Mouse (Mus musculus) adrenal gland, postnatal 14 days (tissue): ENCODE measurements around the gene Lrrc4. TPM values are rescaled to one million over a fixed set of nuclear protein-coding genes. Genes with fewer than 3 reads are reported as not detected.

Source experiments
- DNase-seq: peaks from one replicate; pipeline ENCODE4 v3.0.0; 2021; ENCODE audit warnings: mixed read lengths
- total RNA-seq: library from RNA; stranded (reverse); gene quantifications from 2 replicates; pipeline ENCODE4 v1.2.3, GENCODE M21; 2021

The Lrrc4 gene
- total RNA-seq, 1 experiment from 2014 or later, result 6.7 TPM

GRCm38 (mm10) chr6:28766622-28767021 lies 64.9 kb downstream of the Lrrc4 start:
- DNase-seq, result no peak

- DNase-seq, result no peak
Observed at GRCm38 (mm10) chr6:28762132-28762775, 69.3 kb downstream of the Lrrc4 start.

GRCm38 (mm10) chr6:28761728-28762127 lies 69.8 kb downstream of the Lrrc4 start:
- no peak for DNase-seq

- no peak for DNase-seq
Observed at GRCm38 (mm10) chr6:28758293-28758692, 73.3 kb downstream of the Lrrc4 start.

- peak; percentile 47 for DNase-seq
Observed at GRCm38 (mm10) chr6:28756306-28757018, 75.1 kb downstream of the Lrrc4 start.

- DNase-seq, result no peak
Observed at GRCm38 (mm10) chr6:28754127-28754898, 77.2 kb downstream of the Lrrc4 start.

GRCm38 (mm10) chr6:28753681-28754080 lies 77.9 kb downstream of the Lrrc4 start:
- DNase-seq, result no peak

- no peak for DNase-seq
Observed at GRCm38 (mm10) chr6:28753217-28753616, 78.3 kb downstream of the Lrrc4 start.

GRCm38 (mm10) chr6:28751186-28751585 lies 80.4 kb downstream of the Lrrc4 start:
- DNase-seq, result peak; percentile 16

- no peak for DNase-seq
Observed at GRCm38 (mm10) chr6:28749224-28749623, 82.3 kb downstream of the Lrrc4 start.

- no peak for DNase-seq
Observed at GRCm38 (mm10) chr6:28747931-28748670, 83.4 kb downstream of the Lrrc4 start.

GRCm38 (mm10) chr6:28747025-28747424 lies 84.5 kb downstream of the Lrrc4 start:
- DNase-seq, result no peak

GRCm38 (mm10) chr6:28745864-28746263 lies 85.7 kb downstream of the Lrrc4 start:
- no peak for DNase-seq

- DNase-seq, result no peak
Observed at GRCm38 (mm10) chr6:28743586-28743985, 88.0 kb downstream of the Lrrc4 start.

- DNase-seq, result no peak
Observed at GRCm38 (mm10) chr6:28737601-28738000, 93.9 kb downstream of the Lrrc4 start.

GRCm38 (mm10) chr6:28736665-28737064 lies 94.9 kb downstream of the Lrrc4 start:
- DNase-seq, result no peak

- no peak for DNase-seq
Observed at GRCm38 (mm10) chr6:28735116-28735515, 96.4 kb downstream of the Lrrc4 start.

GRCm38 (mm10) chr6:28733884-28734647 lies 97.5 kb downstream of the Lrrc4 start:
- DNase-seq, result no peak

- no peak for DNase-seq
Observed at GRCm38 (mm10) chr6:28731246-28731645, 100.3 kb downstream of the Lrrc4 start.

GRCm38 (mm10) chr6:28729649-28730048 lies 101.9 kb downstream of the Lrrc4 start:
- no peak for DNase-seq

- no peak for DNase-seq
Observed at GRCm38 (mm10) chr6:28729236-28729635, 102.3 kb downstream of the Lrrc4 start.

- DNase-seq, result peak; percentile 54
Observed at GRCm38 (mm10) chr6:28724776-28725175, 106.8 kb downstream of the Lrrc4 start.
